Comparison of ENCODE assay signal across 8 mouse cellular contexts in the genomic region with DNA sequence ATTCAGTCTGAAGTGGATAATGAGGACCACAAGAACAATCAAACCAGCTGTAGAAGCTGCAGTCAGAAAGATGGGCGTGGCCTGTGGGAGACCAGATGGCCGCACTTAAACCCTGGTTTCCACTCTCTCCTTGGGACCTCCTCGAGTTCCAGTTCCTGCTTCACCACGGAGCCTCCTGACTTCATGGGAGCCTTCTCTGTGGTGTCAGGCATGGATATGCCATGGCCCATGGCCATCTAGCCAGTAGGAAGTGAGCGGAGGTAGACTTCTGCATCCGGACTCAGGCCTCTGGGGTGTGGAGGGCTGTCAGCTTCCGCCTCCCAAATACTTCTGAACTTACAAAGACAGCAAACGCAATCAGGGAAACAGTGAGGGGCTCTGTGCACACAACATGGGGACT.
DNase-seq lines count a peak whose midpoint lies in the region; ATAC-seq and TF ChIP-seq lines count a peak whose summit lies in the region.

No protein-coding gene starts in this region.

- H3K27ac ChIP-seq in gastrocnemius, adult 2 months: peak overlapping the region; percentile 54
- H3K27ac ChIP-seq in forebrain, postnatal 0 days (ENCODE audit: low read depth, low read length): no peak overlapping the region
- no peak overlapping the region for H3K27ac ChIP-seq in lung, embryonic 14.5 days (ENCODE audit: low read depth)

- H3K27me3 ChIP-seq in forebrain, postnatal 0 days (ENCODE audit: insufficient read depth, low read length): no peaks in the 10 kb centered on the region
- H3K27me3 ChIP-seq in lung, embryonic 14.5 days (ENCODE audit: insufficient read depth, low read length): no peaks in the 10 kb centered on the region

- intact Hi-C loops in gastrocnemius, adult 2 months (cut with DNase I): loop anchor here (5.0 kb wide), 1 partner anchor 120 kb away; the partner anchor contains the start of genes Apoh and Prkca

- H3K36me3 ChIP-seq in forebrain, postnatal 0 days (ENCODE audit: insufficient read depth): no peaks in the 10 kb centered on the region
- H3K36me3 ChIP-seq in lung, embryonic 14.5 days (ENCODE audit: insufficient read depth): no peaks in the 10 kb centered on the region

- WGBS in forebrain, postnatal 0 days: 61% methylated on average over 8 of the region's 8 CpGs
- 69% methylated on average over 8 of the region's 8 CpGs for WGBS in lung, embryonic 14.5 days

- H3K4me1 ChIP-seq in forebrain, postnatal 0 days (ENCODE audit: insufficient read depth): peaks cover 24% of the 10 kb centered on the region
- H3K4me1 ChIP-seq in lung, embryonic 14.5 days (ENCODE audit: insufficient read depth): peaks cover 25% of the 10 kb centered on the region

- H3K4me3 ChIP-seq in gastrocnemius, adult 2 months: no peak overlapping the region
- H3K4me3 ChIP-seq in forebrain, postnatal 0 days (ENCODE audit: low read depth, low read length): no peak overlapping the region
- H3K4me3 ChIP-seq in lung, embryonic 14.5 days (ENCODE audit: low read depth, low read length): no peak overlapping the region

- 0 out of 2 replicates have a peak, but pooled peaks have one; percentile 7 for ATAC-seq in forebrain, postnatal 0 days
- no peak for ATAC-seq in lung, embryonic 14.5 days (ENCODE audit: insufficient read depth)

- H3K9me3 ChIP-seq in forebrain, postnatal 0 days (ENCODE audit: low read length): no peaks in the 10 kb centered on the region
- no peaks in the 10 kb centered on the region for H3K9me3 ChIP-seq in lung, embryonic 14.5 days (ENCODE audit: low read depth, low read length)

- no peak overlapping the region for H3K9ac ChIP-seq in forebrain, postnatal 0 days
- no peak overlapping the region for H3K9ac ChIP-seq in lung, embryonic 14.5 days

- H3K4me2 ChIP-seq in forebrain, postnatal 0 days (ENCODE audit: low read depth): no peak overlapping the region
- no peak overlapping the region for H3K4me2 ChIP-seq in lung, embryonic 14.5 days

- TF ChIP-seq CTCF in gastrocnemius, adult 2 months (IDR thresholded peaks at IDR 0.05): no peak
- TF ChIP-seq CTCF in forebrain, postnatal 0 days (IDR thresholded peaks at IDR 0.05; ENCODE audit: low read depth): no peak
- no peak for TF ChIP-seq CTCF in lung, embryonic 14.5 days (IDR thresholded peaks at IDR 0.05; ENCODE audit: low read depth)

- DNase-seq in gastrocnemius, adult 2 months: peak; percentile 41
- no peak for DNase-seq in gastrocnemius, adult 8-10 months (ENCODE audit: low spot score in 2 of 2)
- DNase-seq in B cell, adult 2 months: peak; percentile 67 to 72
- DNase-seq in forebrain, postnatal 0 days: no peak
- peak; percentile 31 for DNase-seq in lung, embryonic 14.5 days
- DNase-seq in telencephalon, adult 2 months (ENCODE audit: low read depth, low spot score): peak; percentile 44
- no peak for DNase-seq in adrenal gland, postnatal 4 days (ENCODE audit: low spot score in 2 of 2)
- DNase-seq in cerebellum, adult 18-20 months: no peak

Comparison
In these comparisons a context has a peak if more than half of its experiments do, and no peak if none do; other contexts are left out.
1. DNase-seq: peak in gastrocnemius, adult 2 months (single experiment), B cell, adult 2 months (2 of 2), lung, embryonic 14.5 days (single experiment) and telencephalon, adult 2 months (single experiment); none in gastrocnemius, adult 8-10 months (0 of 2), forebrain, postnatal 0 days (single experiment), adrenal gland, postnatal 4 days (0 of 2) and cerebellum, adult 18-20 months (0 of 2).